Mouse (Mus musculus): Measurements from ENCODE around the gene Rab17.

- TF ChIP-seq CTCF (IDR thresholded peaks at IDR 0.05; ENCODE audit: extremely low read depth, insufficient read depth, insufficient read length, insufficient replicate concordance) (no peak), POLR2A (IDR thresholded peaks at IDR 0.05; ENCODE audit: low read depth, low read length) (no peak)
Observed at GRCm38 (mm10) chr1:91009266-91009665, 39.8 kb upstream of the Rab17 start.
